Mouse (Mus musculus) layer of hippocampus, postnatal 25 days (tissue): ENCODE measurements around the gene Kcnh1. TPM values are rescaled to one million over a fixed set of nuclear protein-coding genes. Genes with fewer than 3 reads are reported as not detected.

ENCODE experiments used
- DNase-seq, 2 experiments: peaks; one replicate each; pipeline ENCODE4 v3.0.0; 2022; ENCODE audit warnings: mixed read lengths in 2 of 2, low spot score in 1 of 2; ENCODE audit errors: extremely low spot score in 1 of 2
- total RNA-seq, 2 experiments: library from RNA; stranded (reverse); gene quantifications; 2 replicates each; pipeline ENCODE4 v1.2.3; 2021

The Kcnh1 gene
- total RNA-seq, 2 experiments from 2014 or later: 33.3 to 35.7 TPM

DNA sequence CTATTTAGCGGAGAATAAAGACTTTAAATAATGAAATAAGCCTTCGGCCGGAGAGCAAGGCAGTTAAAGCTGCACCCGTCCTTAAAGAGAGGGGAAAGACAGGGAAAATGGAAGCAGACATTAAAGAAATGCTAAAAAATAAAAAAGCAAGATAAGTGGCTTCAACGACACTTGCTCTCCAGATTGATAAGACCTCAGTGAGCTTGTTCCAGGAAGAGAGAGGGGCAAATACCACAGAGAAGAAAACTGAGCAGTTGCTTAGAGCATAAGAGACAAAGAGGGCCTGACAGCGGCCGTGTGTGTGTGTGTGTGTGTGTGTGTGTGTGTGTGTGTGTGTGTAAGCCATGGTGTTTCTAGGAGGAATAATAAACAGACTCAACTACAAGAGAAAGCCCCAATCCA, 123.0 kb downstream of the Kcnh1 start:
- DNase-seq: no peak

DNA sequence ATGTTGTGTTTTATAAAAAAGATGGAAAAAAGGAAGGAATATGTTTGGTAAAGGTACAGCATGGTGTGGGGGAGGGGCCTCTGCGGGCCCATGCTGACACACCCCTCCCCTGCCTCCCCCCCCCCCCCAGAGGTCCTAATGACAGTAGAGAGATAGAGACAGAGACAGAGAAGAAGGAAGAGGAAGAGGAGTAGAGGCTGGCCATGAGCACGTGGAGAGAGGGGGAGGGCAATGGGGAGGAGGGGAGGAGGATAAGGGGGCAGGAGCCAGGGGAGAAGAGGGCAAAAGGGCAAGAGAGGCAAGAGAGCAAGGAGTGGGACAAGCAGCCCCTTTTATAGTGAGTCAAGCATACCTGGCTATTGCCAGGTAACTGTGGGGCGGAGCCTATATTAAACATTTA, 123.5 kb downstream of the Kcnh1 start:
- no peak for DNase-seq

- no peak for DNase-seq
Observed at GRCm38 (mm10) chr1:192315392-192316070, 125.0 kb downstream of the Kcnh1 start.

- no peak for DNase-seq
Observed at GRCm38 (mm10) chr1:192324223-192324622, 133.6 kb downstream of the Kcnh1 start.

GRCm38 (mm10) chr1:192327052-192327451, 136.5 kb downstream of the Kcnh1 start:
- DNase-seq: no peak

- no peak for DNase-seq
Observed at GRCm38 (mm10) chr1:192331207-192331606, 140.6 kb downstream of the Kcnh1 start.

DNA sequence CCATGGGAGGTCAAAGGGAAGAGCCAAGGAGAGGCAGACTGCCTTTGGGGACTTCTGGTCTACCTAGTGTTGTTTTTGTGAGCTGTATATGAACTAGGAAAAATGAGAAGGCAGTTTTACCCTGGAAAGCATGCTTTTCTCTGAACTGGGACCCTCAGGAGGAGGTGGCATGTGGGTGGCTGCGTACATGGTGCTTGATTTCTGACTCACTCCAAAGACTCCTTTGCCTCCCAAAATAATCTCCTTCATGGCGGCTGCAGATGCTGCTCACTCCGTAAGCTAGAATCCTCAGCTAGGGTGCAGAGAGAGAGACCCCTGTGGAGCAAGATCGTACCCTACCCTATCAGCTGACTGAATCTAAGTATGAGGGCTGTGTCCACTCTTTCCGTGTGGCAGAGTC, 145.5 kb downstream of the Kcnh1 start:
- no peak for DNase-seq

DNA sequence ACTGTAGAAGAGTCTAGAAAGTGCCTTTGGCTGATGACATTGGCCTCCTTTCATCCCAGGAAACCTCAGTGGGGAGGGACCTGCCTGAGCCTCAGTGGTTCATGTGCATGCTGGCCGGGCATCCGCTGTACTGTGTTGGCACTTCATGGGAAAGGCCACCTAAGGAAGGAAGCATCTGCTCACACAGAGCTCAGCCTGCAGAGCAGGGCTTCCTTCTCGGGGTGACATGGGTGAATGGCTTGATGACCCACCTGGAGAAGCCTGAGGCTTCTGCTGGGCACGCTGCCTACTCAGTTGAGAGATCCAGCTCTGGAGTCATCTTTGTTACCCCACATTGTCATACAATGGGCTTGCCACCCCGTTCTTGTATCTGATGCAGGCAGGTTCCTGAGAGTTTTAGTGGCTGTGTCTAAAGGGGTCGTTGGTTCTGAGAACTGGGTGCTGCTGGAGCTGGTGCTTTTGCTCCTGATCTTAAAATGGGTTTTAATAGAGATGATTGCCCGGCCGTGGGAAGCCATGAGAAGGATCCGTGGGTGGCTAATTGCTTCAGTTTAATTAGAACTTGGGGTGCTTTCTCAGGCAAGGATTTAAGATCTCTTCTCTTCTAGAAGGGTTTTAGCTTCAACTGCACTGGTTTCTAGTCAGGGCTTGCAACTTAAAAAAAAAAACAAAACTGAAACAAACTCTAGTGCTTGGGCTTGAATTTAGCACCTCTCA, 148.9 kb downstream of the Kcnh1 start:
- DNase-seq: no peak

DNA sequence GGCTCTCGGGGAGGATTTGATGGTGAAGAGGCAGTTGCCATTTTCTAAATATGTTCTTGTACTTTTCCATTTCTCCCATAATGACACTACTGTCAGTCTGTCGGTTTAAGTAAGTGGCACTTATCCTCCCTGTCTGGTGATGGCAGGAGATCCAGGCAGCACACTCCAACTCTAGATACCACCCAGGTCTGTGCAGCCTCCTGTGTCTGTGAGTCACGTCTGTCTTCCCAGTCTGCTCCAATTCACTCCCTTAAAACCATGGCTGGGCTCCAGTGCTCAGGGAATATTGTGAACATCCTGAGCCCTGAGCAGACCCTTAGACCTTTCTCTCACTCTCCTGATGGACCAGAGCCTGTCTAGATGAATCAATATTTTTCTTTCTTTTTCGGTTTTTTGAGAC, 151.2 kb downstream of the Kcnh1 start:
- no peak for DNase-seq

- DNase-seq: no peak
Observed at GRCm38 (mm10) chr1:192343996-192344395, 153.4 kb downstream of the Kcnh1 start.

GRCm38 (mm10) chr1:192347327-192347726, 156.8 kb downstream of the Kcnh1 start:
- DNase-seq: no peak

GRCm38 (mm10) chr1:192356231-192356630, 165.7 kb downstream of the Kcnh1 start:
- DNase-seq: no peak

GRCm38 (mm10) chr1:192359212-192359611, 168.6 kb downstream of the Kcnh1 start:
- no peak for DNase-seq

- DNase-seq: no peak
Observed at GRCm38 (mm10) chr1:192368336-192368735, 177.8 kb downstream of the Kcnh1 start.

GRCm38 (mm10) chr1:192371943-192372614, 181.5 kb downstream of the Kcnh1 start:
- DNase-seq: no peak

DNA sequence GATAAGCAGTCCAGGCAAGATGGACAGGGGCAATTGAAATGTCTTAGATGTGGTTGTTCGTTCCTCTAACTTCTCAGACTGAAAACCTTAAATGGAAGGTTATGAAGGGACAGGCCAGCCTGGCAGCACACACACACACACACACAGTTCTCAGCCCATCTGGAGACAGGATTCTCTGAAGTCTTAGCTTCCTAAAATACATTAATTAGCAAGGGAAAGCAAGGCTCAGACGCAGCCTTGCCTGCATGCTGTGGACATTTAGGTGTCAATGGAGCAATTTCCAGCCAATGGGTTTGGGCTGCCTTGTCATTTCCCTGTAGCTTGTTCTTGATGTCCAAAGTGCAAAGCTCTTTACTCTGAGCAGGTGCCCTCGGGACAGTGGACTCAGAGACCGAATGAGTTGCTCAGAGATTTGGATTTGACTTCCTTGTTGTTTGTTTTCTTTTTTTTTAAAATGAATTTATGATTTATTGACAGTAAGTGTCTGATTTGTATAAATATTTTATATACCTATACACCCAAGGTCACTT, 188.0 kb downstream of the Kcnh1 start:
- no peak for DNase-seq

- DNase-seq: no peak
Observed at GRCm38 (mm10) chr1:192380596-192381041, 190.0 kb downstream of the Kcnh1 start.

GRCm38 (mm10) chr1:192387624-192388023, 197.1 kb downstream of the Kcnh1 start:
- no peak for DNase-seq

- DNase-seq: no peak
Observed at GRCm38 (mm10) chr1:192391041-192391440, 200.5 kb downstream of the Kcnh1 start.

DNA sequence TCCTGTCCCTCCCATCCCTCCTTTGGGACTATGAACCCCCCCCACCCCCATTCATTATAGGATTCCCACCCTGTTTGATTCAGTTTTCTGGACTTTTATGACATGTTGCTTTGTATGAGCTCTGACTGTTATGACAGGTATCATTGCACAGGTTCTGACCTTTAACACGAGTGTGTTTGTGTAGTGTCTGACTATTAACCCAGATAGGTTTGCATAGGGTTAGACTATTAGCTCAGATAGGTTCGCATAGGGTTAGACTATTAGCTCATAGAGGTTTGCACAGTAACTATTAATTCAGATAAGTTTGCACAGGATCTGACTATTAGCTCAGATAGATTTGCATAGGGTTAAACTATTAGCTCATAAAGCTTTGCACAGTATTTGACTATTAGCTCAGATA, 201.7 kb downstream of the Kcnh1 start:
- DNase-seq: no peak
